Mouse (Mus musculus) lung, embryonic 16.5 days (tissue): ENCODE results near the gene Hdac9. TPM values are rescaled to one million over a fixed set of nuclear protein-coding genes. Genes with fewer than 3 reads are reported as not detected.

Experiments used
- ATAC-seq: fragments of 200-750 bp; cut with Nextera tagmentation; 2 replicates; pipeline ENCODE4 v1.8.0; 2017; ENCODE audit warnings: low read depth, mild to moderate bottlenecking, moderate library complexity
- H3K27ac ChIP-seq: fragments of 300-500 bp; sonication (generic); 2 replicates; pipeline ENCODE4 v1.5.1; 2014; ENCODE audit warnings: mild to moderate bottlenecking, control low read depth, low read length
- H3K27me3 ChIP-seq: fragments of 300-500 bp; sonication (generic); 2 replicates; pipeline ENCODE4 v1.6.1; 2014; ENCODE audit warnings: low read depth, low read length, mixed read lengths; ENCODE audit not compliant: control insufficient read depth, insufficient read depth
- H3K36me3 ChIP-seq: fragments of 300-500 bp; sonication (generic); 2 replicates; pipeline ENCODE4 v1.6.1; 2014; ENCODE audit warnings: low read length; ENCODE audit not compliant: control insufficient read depth, insufficient read depth
- H3K4me1 ChIP-seq: fragments of 300-500 bp; sonication (generic); replicated peaks from 2 replicates; pipeline ENCODE4 v1.6.1; 2014; ENCODE audit warnings: low read length, mixed read lengths; ENCODE audit not compliant: control insufficient read depth, insufficient read depth
- H3K4me2 ChIP-seq: fragments of 300-500 bp; sonication (generic); 2 replicates; pipeline ENCODE4 v1.6.1; 2014; ENCODE audit warnings: low read depth, low read length, control low read depth
- H3K4me3 ChIP-seq: fragments of 300-500 bp; sonication (generic); 2 replicates; pipeline ENCODE4 v1.5.1; 2014; ENCODE audit warnings: mild to moderate bottlenecking, low read length, control low read depth
- H3K9ac ChIP-seq: fragments of 300-500 bp; sonication (generic); 2 replicates; pipeline ENCODE4 v1.6.1; 2014; ENCODE audit warnings: low read length, control low read depth
- H3K9me3 ChIP-seq: fragments of 300-500 bp; sonication (generic); 2 replicates; pipeline ENCODE4 v1.6.1; 2016; ENCODE audit warnings: low read length; ENCODE audit not compliant: control insufficient read depth
- WGBS: fragments of 180-500 bp; shearing (Covaris S2); extraction: QIAGEN DNeasy Blood & Tissue Kit; methylation state at CpG from one replicate; pipeline ENCODE4 v1.1.7; 2014; 5-methylcytosine and 5-hydroxymethylcytosine counted together
- polyA plus RNA-seq: library from polyadenylated mRNA; unstranded; fragments of >200 nt; fragmentation: Nextera tagmentation; extraction: Ambion mirVana; gene quantifications from 2 replicates; pipeline ENCODE4 v1.2.1, GENCODE M21; 2015

Gene Hdac9
- polyA plus RNA-seq, 1 experiment from 2014 or later = 5.9 TPM

DNA sequence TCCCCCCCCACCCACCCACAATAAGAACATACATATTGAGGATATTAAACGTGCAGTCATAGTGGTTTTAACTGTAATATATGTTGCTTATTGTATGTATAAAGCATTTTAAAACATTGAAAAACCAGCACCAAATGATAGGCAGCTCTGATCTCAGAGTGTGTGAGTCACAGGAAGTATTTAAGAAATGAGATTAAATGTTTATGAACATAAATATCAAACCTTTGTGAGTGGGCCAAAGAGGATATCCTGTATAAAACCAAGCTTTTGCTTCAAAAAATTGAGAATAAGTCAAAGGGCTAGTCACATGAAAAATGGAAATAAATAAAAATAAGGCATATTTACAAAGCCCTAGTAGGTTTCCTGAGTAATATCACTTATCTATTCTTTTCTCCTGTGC is 667.7 kb downstream of the Hdac9 start:
- Histone ChIP-seq H3K4me2 (no peak overlapping the region), H3K27ac (no peak overlapping the region), H3K27me3 (no peaks in the 10 kb centered on the region), H3K9ac (no peak overlapping the region), H3K4me3 (no peak overlapping the region), H3K4me1 (no peaks in the 10 kb centered on the region), H3K9me3 (no peaks in the 10 kb centered on the region), H3K36me3 (no peaks in the 10 kb centered on the region)
- ATAC-seq = no peak
- 61% methylated on average over 1 of the region's 1 CpGs for WGBS

DNA sequence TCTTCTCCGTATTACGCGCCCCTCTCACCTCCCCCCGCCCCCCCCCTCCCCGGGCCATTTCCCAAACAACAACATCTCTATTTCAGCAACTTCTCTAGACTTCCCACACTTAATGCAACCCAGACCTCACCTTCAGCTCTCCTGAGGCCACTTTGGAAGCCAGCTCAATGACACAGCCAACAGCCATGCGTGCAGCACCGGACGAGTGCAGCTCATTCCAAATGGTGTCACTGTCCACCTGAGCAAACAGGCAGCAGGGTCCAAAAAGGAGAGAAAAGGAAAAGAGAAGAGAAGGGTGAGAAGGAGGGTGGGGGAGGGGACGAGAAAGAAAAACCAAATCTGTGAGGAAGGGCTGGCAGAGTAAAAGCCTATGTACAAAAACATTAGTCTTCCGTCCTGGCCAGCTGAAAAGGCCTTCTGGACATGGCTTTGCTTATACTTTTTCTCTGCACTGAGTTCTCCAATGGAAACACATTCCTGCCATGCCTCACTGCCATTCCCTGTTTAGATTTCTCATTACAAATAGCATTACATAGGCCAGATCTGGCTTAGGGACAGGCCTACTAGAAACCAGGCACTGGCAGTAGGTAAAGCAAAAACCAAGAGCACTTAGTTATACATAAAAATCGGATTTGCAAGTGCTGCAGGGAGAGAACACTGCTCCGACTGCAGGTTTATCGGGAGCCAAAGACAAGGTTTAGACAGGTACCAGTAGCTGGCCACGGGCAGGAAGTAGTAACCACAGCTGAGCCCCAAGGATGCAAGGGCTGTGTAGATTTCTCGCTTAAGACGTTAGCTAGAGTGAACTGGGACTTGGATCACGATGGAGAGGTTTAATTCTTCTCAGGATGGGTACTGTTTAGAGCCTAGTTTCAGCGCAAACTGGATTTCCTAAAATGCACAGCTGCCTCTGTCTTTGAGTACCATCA is 668.4 kb downstream of the Hdac9 start:
- ATAC-seq = no peak
- Histone ChIP-seq H3K27ac (no peak overlapping the region), H3K4me3 (no peak overlapping the region), H3K9me3 (no peaks in the 10 kb centered on the region), H3K4me2 (no peak overlapping the region), H3K4me1 (no peaks in the 10 kb centered on the region), H3K9ac (no peak overlapping the region), H3K36me3 (no peaks in the 10 kb centered on the region), H3K27me3 (no peaks in the 10 kb centered on the region)
- WGBS = 73% methylated on average over 17 of the region's 18 CpGs

DNA sequence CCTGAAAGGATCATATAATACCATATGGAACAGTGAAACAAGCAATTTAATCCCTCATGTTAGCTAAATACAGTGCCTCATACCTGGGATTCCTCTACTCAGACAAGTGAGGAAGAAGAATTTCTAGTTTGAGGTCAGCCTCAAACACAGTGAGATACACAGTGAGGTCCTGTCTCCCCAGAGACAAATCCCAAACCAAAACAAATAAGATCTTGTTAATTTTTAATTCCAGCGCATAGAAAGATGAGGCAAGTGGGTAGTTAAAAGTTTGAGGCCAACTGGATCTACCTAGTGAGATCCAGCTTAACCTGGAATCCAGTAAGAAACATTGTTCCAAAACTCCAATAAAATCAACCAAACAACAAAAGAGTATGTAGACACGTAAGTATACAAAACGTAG is 678.1 kb downstream of the Hdac9 start:
- H3K36me3 ChIP-seq = no peaks in the 10 kb centered on the region
- H3K9me3 ChIP-seq = no peaks in the 10 kb centered on the region
- no peaks in the 10 kb centered on the region for H3K27me3 ChIP-seq
- H3K9ac ChIP-seq = no peak overlapping the region
- no peak overlapping the region for H3K27ac ChIP-seq
- no peak for ATAC-seq
- no peaks in the 10 kb centered on the region for H3K4me1 ChIP-seq
- H3K4me3 ChIP-seq = no peak overlapping the region
- H3K4me2 ChIP-seq = no peak overlapping the region
- 86% methylated on average over 3 of the region's 3 CpGs for WGBS

DNA sequence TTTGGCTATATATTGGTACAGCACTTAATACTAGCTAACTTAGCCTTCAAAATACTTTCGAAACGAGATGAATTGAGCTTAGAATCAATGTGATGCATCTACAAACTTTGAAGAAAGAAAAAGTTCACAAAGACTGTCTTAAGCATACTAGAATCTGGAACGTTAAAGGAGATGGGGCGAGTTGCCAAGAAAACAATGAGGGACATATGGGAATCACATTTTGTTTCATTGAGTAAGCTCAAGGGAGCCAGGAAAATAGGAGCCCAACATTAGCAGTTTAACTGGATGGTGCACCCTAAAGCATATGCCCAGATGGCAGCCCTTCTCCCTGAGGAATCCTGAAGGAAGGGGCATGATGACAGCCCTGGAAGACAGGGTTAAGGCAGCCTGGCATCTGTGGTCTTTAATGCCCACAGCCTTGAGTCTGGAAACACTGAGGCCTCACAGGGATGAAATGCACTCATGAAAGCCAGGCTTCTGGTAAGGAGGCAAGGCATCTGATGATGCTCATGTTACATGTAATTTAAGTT is 685.2 kb downstream of the Hdac9 start:
- ATAC-seq = no peak
- H3K36me3 ChIP-seq = no peaks in the 10 kb centered on the region
- 70% methylated on average over 4 of the region's 4 CpGs for WGBS
- no peaks in the 10 kb centered on the region for H3K4me1 ChIP-seq
- H3K27me3 ChIP-seq = no peaks in the 10 kb centered on the region
- no peak overlapping the region for H3K9ac ChIP-seq
- no peaks in the 10 kb centered on the region for H3K9me3 ChIP-seq
- no peak overlapping the region for H3K4me2 ChIP-seq
- no peak overlapping the region for H3K27ac ChIP-seq
- no peak overlapping the region for H3K4me3 ChIP-seq

DNA sequence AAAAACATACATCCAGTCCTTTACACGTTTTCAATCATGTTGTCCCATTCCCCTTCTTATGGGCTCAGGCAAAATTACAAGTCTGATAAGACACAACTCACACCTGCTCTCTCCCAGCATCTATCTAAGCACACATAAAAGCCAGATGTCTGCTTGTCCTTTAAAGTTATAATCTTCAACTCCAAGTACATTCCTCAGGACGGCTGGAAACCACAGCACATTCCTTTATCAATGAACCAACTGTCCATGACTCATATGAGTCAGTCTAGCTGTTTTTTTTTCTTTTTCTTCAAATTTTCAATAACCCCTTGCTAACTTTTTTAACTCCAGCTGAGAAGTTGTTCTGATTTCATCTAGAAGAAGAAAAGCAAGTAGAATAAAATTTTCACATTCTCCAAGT is 692.4 kb downstream of the Hdac9 start:
- Histone ChIP-seq H3K9me3 (no peaks in the 10 kb centered on the region), H3K9ac (no peak overlapping the region), H3K4me2 (no peak overlapping the region), H3K4me1 (no peaks in the 10 kb centered on the region), H3K27ac (no peak overlapping the region), H3K4me3 (no peak overlapping the region), H3K36me3 (no peaks in the 10 kb centered on the region), H3K27me3 (no peaks in the 10 kb centered on the region)
- no peak for ATAC-seq
- 25% methylated on average over 2 of the region's 2 CpGs for WGBS

DNA sequence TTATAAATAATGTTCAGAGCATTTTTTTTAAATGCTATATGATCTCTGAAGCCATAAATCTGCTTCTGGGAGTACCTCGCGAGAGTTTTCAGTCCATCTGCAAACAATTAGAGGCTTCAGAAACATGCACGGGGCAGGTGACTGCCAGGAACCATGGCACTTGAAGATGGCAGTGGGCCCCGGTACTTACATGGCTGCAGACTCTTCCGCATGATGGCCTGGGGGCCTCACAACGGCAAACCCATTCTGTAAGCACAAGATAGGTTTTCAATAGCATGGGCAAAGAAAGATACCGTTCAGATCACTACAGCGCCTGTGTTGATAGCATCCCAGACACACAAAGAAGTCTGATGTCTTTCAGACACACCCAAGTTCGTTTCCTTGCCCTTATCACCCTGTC is 695.9 kb downstream of the Hdac9 start:
- no peaks in the 10 kb centered on the region for H3K9me3 ChIP-seq
- WGBS = 66% methylated on average over 9 of the region's 9 CpGs
- H3K27ac ChIP-seq = no peak overlapping the region
- H3K4me1 ChIP-seq = no peaks in the 10 kb centered on the region
- no peak overlapping the region for H3K4me2 ChIP-seq
- no peak for ATAC-seq
- no peaks in the 10 kb centered on the region for H3K36me3 ChIP-seq
- no peak overlapping the region for H3K9ac ChIP-seq
- no peak overlapping the region for H3K4me3 ChIP-seq
- H3K27me3 ChIP-seq = no peaks in the 10 kb centered on the region

DNA sequence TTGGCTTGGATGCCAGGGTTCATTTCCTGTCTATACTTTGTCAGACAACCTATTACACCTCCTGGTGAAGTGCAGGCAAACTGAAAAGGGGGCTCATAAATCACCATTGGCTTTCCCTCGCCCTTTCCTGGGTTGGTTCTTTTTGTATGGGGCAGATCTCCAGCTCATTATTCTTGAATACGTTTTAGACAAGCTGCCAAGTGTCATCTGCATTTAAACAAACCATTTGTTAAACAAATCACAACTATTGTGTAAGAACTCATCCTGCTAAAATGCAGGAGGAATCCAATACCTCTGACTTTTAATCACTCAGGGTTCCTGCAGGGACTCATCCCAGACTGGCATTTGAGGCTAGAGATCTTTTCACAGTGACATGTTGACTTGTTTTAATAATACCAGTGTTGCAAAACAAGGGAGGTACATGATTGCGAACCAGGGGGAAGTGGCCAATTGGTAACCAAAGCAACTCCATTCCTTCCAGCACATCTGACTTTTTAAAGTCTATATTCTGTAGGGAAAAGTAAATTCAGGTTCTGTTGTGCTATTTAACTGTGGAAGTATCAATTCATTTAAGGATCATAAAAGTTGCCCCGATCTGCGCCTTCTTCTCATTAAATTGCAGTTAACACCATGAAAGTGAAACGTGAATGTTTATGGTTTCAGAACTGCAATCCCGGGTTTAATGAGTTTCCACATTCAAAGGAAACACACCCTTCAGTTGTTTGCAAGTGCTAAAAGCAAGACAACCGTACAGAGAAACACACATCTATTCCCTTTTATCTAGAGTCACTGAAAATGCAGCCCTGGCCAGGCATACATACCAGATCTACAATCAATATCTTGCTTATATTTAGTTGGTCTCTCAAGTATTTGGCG is 696.6 kb downstream of the Hdac9 start:
- Histone ChIP-seq H3K9ac (no peak overlapping the region), H3K4me1 (no peaks in the 10 kb centered on the region), H3K36me3 (no peaks in the 10 kb centered on the region), H3K4me2 (no peak overlapping the region), H3K9me3 (no peaks in the 10 kb centered on the region), H3K27me3 (no peaks in the 10 kb centered on the region), H3K27ac (no peak overlapping the region), H3K4me3 (no peak overlapping the region)
- WGBS = 50% methylated on average over 9 of the region's 9 CpGs
- ATAC-seq = no peak

DNA sequence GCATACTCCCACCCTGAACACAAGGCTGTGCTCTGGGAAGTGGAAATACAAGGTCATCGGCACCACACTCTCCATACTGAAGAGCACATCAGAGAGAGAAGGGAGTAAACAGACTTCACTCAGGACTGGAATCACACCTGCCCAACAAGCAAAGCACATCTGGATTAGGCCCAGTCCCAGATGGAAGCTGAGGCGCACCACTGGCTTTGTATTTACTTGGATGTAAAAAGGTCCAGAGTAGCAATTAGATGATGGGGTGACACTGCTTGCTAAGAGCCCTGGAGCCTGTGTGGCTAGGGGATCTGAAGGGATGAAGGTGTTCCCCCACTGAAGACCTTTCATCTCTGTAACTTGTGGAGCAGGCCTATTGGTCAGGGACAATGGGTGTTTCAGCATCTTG is 698.3 kb downstream of the Hdac9 start:
- H3K9ac ChIP-seq = no peak overlapping the region
- H3K4me2 ChIP-seq = no peak overlapping the region
- no peaks in the 10 kb centered on the region for H3K36me3 ChIP-seq
- 73% methylated on average over 2 of the region's 2 CpGs for WGBS
- no peak overlapping the region for H3K27ac ChIP-seq
- H3K4me1 ChIP-seq = no peaks in the 10 kb centered on the region
- no peaks in the 10 kb centered on the region for H3K27me3 ChIP-seq
- H3K9me3 ChIP-seq = no peaks in the 10 kb centered on the region
- ATAC-seq = no peak
- no peak overlapping the region for H3K4me3 ChIP-seq
